Mouse (Mus musculus) A20 (cell line): Measurements from ENCODE around the gene Dus1l.
"Not testable (repeated sequence)": the region's sequence is repeated elsewhere in the genome, so short reads cannot be mapped to it uniquely, and the experiment has no call there.

ENCODE experiments used
- DNase-seq: peaks from one replicate; pipeline ENCODE4 v3.0.0-alpha.2; 2011; ENCODE audit warnings: low read depth, low spot score

Gene Dus1l

DNA sequence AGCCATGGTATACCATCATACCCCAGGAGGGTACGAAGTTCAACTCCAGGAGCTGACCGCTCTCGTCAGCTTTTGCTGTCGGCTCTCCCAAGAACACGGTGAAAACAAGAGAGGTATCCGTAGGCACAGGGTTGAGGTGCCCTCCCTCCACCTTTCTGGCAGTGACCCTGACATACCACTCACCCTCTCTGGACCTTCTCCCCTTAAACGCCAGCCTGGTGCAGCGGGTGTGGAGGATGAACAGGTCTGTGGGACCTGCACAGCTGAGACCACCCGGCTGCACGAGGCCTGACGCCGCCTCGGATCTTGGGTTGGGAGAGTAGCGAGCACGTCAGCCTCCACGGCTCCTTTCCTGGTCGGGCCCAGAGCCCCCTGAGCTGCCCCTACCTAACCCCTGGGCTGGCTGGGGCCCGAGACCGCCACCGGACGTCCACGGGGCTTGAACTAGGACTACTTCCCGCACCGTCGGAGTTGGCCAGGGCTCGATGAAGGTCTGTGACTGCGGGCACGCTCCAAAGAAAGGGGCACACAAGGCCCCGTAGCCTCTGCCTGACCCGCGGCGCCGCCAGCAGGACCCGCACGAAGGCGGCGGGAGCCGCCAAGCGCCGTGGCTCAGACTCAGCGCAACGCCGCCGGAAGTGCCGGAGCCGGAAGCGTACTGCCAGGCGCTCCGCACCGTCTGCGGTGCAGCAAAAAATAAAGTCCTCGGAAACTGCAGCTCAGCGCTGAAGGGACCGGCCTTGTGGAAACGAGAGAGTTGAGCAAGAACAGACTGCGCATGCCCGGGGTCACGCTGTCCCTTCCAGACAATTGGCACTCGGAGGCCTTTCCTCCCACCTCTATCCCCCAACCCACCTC is at the start of gene Dus1l:
Gene Dus1l, minus strand, starts transcription at position 648 of the 858 bp plus-strand sequence.
- DNase-seq = peak; percentile 97

GRCm38 (mm10) chr11:120844329-120844728 is 48.1 kb upstream of the Dus1l start:
- no peak for DNase-seq

DNA sequence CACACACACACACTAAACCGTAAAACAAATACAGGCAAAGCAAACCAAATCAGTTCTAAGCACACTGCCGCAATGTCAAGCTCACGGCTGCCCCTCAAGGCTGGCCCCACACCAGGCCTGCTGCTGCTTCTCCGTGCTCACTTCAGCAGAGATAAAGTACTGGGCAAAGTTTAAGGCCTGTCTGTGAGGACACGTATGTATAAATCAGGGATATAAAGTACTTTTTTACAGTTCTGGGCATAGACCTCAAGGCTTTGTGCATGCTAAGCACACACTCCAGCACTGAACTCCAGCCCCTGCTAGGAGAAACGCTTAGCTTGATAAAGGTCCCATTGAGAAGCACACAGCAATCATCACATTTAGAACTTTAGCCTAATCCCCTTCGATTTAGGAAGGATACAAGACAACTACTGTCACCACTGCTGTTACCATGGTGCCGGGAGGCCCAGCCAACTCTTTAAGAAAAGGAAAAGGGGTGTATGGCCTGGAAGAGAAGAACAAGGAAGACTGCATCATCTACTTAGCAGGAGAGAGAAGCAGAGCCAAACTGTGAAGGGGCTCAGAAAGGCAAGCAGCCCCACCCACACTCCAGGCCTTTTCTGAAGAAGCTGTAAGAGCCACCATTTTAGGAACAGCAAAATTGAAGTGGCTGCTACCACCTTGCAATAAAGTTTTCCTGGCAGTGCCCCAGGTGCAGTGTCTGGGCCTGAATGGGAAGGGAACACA is 37.5 kb upstream of the Dus1l start:
- DNase-seq = no peak

- not testable (repeated sequence) for DNase-seq
Measured at GRCm38 (mm10) chr11:120832962-120833361, 36.8 kb upstream of the Dus1l start.

- no peak for DNase-seq
Measured at GRCm38 (mm10) chr11:120831659-120832440, 35.6 kb upstream of the Dus1l start.

DNA sequence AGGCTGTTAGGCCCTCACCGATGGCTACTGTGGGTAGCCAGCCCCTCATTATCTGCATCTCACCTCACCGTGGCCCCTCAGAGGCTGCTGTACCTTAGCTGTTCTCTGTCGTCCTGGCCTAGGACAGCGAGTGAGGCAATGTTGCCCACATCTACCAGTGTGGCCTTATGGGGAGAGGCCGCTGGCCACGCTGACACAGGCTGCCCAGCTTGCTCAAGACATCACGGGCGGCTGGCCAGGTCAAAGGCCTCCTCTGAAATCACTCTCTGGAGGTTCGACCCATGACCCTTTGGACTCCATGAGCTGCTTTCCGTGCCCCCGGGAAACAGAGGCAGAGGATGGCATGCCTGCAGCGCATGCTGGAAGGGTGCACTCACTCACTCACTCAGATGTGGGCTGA is 34.5 kb upstream of the Dus1l start:
- no peak for DNase-seq

- DNase-seq = no peak
Measured at GRCm38 (mm10) chr11:120829757-120830532, 33.7 kb upstream of the Dus1l start.

DNA sequence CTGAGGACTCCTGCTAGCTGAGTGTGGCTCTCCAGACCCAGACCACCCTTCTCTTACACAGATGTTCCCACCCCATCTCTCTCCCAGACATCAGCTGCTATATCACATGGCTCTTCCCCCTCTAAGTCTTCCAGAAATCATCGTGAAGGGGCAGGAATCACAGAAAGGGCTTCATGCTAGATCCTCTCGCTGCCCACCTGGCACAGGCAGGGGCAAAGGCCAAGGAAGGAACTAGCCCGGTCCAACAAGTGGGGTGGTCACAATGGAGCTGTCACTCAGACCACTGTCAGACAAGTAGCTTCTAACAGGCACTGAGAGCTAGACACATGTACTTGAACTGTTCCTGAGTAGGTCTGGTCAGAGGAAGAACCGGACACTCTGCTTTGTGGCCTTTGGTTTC is 32.2 kb upstream of the Dus1l start:
- no peak for DNase-seq

DNA sequence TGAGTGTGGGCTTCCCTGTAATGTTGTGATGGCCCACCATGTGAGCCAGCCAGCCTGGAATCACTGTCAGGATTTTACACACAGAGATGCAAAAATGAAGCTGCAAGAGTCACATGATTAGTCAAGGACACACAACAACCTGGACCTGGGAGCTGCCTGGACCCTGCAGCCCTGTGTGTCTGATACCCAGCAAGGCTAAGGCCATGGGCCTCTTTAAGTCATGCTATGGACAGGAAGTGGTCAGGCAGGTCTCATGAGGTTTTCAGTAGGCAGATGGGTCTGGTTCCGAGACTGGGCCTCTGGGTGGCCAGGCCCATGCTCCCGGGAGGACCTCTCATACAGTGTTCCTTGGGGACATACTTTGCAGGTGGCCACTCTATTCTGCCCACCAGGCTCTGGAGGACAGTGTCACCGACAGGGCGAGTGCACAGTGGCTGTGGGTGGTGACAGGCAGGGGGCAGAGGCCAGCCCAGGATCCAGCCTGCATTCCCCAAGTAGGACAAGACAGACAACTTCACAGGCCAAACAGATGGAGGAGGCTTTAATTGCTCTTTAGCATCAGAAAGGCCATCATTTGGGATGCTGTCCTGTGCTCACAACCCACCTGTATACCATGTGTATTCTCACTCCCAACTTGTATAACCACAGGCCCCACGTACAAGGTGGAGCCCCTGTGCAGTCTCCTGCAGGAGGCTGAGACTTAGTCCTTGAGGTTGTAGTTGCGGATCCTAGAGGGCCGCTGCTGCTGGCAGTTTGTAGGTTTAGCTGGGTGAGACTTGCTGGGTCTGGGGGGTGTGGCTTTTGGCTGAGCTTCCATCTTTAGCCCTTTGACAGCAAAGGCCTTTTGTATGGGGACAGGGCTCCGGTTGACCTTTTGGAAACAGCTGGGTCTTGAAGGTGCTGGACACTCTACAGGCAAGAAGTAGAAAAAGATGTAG is 30.1 kb upstream of the Dus1l start:
- DNase-seq = no peak

DNA sequence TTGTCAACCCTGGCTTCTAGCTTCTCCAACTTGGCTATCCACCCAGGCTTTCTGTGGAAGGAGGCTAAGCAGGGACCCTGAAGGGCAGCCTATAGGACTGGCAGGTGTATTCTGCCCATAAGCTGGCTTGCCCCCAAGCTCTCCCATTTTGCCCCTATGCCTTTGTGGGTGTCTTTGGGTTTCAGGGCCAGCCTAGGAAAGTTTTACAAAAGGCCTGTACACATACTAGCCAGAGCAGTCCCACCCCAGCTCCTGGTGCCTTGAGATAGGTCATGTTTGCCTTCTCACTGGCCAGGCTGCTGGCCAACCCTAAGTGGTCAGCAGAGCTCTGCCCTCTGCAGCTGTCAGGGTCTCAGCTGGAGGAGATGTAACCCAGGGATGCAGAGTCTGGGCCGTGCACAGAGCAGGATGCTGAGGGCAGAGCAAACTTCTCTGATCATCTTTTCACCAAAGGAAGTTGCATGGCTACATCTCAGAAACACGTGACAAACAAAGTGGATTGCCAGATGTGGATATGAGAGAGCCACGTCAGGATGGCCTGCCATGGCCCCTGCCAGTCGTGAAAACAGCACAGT is 29.2 kb upstream of the Dus1l start:
- DNase-seq = no peak

GRCm38 (mm10) chr11:120824787-120825288 is 28.6 kb upstream of the Dus1l start:
- no peak for DNase-seq

- DNase-seq = peak; percentile 97
Measured at GRCm38 (mm10) chr11:120823956-120824786, 28.0 kb upstream of the Dus1l start, which contains the start of gene Fasn. Fasn (minus strand) TSS chr11:120824547.

DNA sequence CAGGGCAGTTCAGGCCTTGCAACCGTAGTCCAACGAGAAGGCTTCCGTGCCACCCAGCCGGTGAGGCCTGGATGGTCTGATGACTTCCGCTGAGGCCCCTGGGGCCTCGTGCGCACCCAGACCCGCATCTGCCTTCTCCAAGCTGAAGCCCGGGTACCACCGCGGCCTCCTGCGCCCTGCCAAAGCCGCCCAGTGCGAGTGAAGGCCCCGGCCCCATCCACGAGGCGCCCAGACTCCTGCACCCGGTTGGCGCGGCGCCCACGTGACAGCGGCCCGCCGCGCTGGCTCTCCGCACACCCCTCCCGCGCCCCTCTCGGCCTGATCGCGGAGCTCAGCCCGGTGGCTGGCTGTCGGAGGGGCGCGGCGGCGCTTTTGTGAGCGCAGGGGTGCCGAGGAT is 27.3 kb upstream of the Dus1l start:
- DNase-seq = no peak

GRCm38 (mm10) chr11:120822831-120823550 is 26.8 kb upstream of the Dus1l start:
- peak; percentile 48 for DNase-seq

GRCm38 (mm10) chr11:120822321-120822720 is 26.1 kb upstream of the Dus1l start:
- no peak for DNase-seq

GRCm38 (mm10) chr11:120821076-120821922 is 25.1 kb upstream of the Dus1l start:
- DNase-seq = no peak

DNA sequence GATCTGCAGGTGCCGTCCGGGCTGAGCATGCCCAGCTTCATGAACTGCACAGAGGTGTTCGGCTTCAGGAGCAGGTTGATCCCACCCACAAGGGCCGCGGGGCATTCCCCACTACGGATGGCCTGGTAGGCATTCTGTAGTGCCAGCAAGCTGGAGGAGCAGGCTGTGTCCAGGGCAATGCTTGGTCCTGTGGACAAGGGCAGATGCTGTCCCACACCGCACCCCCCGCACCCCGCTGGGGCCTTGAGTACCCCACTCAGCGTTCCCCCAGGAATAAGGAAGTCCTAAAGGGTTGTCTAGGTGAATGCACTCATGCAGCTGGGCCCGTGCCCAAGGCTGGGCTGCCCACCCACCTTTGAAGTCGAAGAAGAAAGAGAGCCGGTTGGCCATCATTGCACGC is 24.3 kb upstream of the Dus1l start:
- no peak for DNase-seq
